In the genomic region with DNA sequence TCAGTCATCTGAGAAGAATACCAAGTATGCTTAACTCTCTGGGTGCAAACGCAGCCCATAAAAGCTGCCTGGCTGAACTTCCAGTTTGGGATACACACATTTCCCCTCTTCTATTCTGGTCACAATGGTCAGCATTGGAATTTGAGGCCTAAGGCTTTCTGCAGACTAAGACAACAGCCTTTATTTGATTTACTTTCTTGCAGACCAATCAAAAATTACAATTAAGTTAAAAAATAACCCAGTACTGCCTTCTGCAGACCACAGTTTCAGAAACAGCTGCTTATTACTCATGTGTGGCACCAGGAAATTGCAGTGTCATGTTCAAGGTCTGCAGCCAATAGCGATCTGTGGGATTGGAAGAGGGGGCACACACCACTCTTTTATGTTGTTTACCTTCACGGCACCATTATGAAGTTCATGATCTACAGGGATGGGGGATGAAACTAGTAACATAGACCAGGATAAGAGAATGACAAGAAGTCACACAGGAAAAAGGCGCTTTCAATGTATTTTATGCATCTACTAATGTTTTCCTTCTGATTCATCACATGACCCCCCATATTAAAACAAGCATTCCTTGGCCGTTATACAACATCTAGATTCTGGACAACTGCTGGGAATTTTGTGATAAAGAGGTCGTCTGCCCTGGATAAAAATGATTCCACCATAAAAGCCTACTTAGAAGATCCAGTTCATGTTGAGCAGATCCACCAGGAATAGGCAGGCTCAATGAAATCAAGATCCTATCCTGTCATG, we compare ENCODE assay signal across 20 mouse cellular contexts.
DNase-seq lines count a peak whose midpoint lies in the region; ATAC-seq and TF ChIP-seq lines count a peak whose summit lies in the region.
"Had no signal": no experiment of that assay in that cellular context is flagged by ENCODE, and none has a peak within 500 bp of the region (broad histone marks: within the 10 kb centered on the region; RNA-seq: fewer than 3 reads in every experiment).

No protein-coding gene starts in this region.

- H3K4me1 ChIP-seq in intestine, embryonic 16.5 days (ENCODE audit: control insufficient read depth, insufficient read depth, low read length) = peaks cover 16% of the 10 kb centered on the region
- H3K4me1 ChIP-seq in thymus, adult 2 months (replicated peaks; ENCODE audit: control insufficient read depth, insufficient read depth, low read length) = no peaks in the 10 kb centered on the region
- H3K4me1 ChIP-seq: forebrain, embryonic 15.5 days; hindbrain, embryonic 12.5 days; liver, embryonic 12.5 days; midbrain, embryonic 10.5 days; neural tube, embryonic 15.5 days had no signal

- whole genome bisulfite sequencing in intestine, embryonic 16.5 days = 52% methylated on average over 6 of the region's 6 CpGs
- 75% methylated on average over 6 of the region's 6 CpGs for WGBS in thymus, adult 2 months

- no peaks in the 10 kb centered on the region for H3K36me3 ChIP-seq in intestine, embryonic 16.5 days (ENCODE audit: control insufficient read depth, insufficient read depth, low read length)
- H3K36me3 ChIP-seq in thymus, adult 2 months (ENCODE audit: control insufficient read depth, insufficient read depth, low read length) = no peaks in the 10 kb centered on the region
- H3K36me3 ChIP-seq: forebrain, embryonic 15.5 days; heart, embryonic 15.5 days; hindbrain, embryonic 12.5 days; liver, embryonic 12.5 days; midbrain, embryonic 10.5 days; neural tube, embryonic 15.5 days had no signal

- ATAC-seq in intestine, embryonic 16.5 days = peak; percentile 63; the same call in 1 of the 2 replicates
- ATAC-seq: forebrain, embryonic 15.5 days; liver, embryonic 12.5 days had no signal

- no peak overlapping the region for H3K27ac ChIP-seq in intestine, embryonic 16.5 days (ENCODE audit: low read length)
- H3K27ac ChIP-seq in thymus, adult 2 months (ENCODE audit: control insufficient read depth, insufficient read depth, low read length) = no peak overlapping the region
- H3K27ac ChIP-seq: forebrain, embryonic 15.5 days; heart, embryonic 15.5 days; hindbrain, embryonic 12.5 days; liver, embryonic 12.5 days; midbrain, embryonic 10.5 days; neural tube, embryonic 15.5 days had no signal

- no peak overlapping the region for H3K4me2 ChIP-seq in intestine, embryonic 16.5 days (ENCODE audit: low read depth, low read length)
- H3K4me2 ChIP-seq: forebrain, embryonic 15.5 days; heart, embryonic 15.5 days; hindbrain, embryonic 12.5 days; liver, embryonic 12.5 days; lung, embryonic 14.5 days; neural tube, embryonic 15.5 days had no signal

- H3K27me3 ChIP-seq in intestine, embryonic 16.5 days (replicated peaks; ENCODE audit: control insufficient read depth, insufficient read depth, low read length) = no peaks in the 10 kb centered on the region
- H3K27me3 ChIP-seq in thymus, adult 2 months (ENCODE audit: control insufficient read depth, insufficient read depth, low read length) = no peaks in the 10 kb centered on the region
- H3K27me3 ChIP-seq: CH12.LX; forebrain, embryonic 15.5 days; heart, embryonic 15.5 days; hindbrain, embryonic 12.5 days; liver, embryonic 12.5 days; neural tube, embryonic 15.5 days had no signal

- H3K9me3 ChIP-seq in intestine, embryonic 16.5 days (ENCODE audit: control insufficient read depth, low read length) = no peaks in the 10 kb centered on the region
- H3K9me3 ChIP-seq: forebrain, embryonic 15.5 days; heart, embryonic 15.5 days; hindbrain, embryonic 12.5 days; liver, embryonic 12.5 days; midbrain, embryonic 10.5 days; neural tube, embryonic 15.5 days had no signal

- no peak overlapping the region for H3K4me3 ChIP-seq in intestine, embryonic 16.5 days (ENCODE audit: low read length)
- no peak overlapping the region for H3K4me3 ChIP-seq in thymus, adult 2 months (ENCODE audit: control insufficient read depth, insufficient read depth, low read length)
- H3K4me3 ChIP-seq: erythroblast, embryonic 14.5 days; forebrain, embryonic 15.5 days; heart, embryonic 15.5 days; hindbrain, embryonic 12.5 days; liver, embryonic 12.5 days; midbrain, embryonic 10.5 days; neural tube, embryonic 15.5 days had no signal

- TF ChIP-seq CTCF in thymus, adult 2 months (IDR thresholded peaks at IDR 0.05; ENCODE audit: borderline replicate concordance, control insufficient read depth, extremely low read depth, insufficient read depth, low read length, poor library complexity) = no peak

- no peak overlapping the region for H3K9ac ChIP-seq in intestine, embryonic 16.5 days (ENCODE audit: low read depth, low read length)
- H3K9ac ChIP-seq: forebrain, embryonic 15.5 days; heart, embryonic 15.5 days; hindbrain, embryonic 12.5 days; liver, embryonic 12.5 days; lung, embryonic 14.5 days; neural tube, embryonic 15.5 days had no signal

- DNase-seq in kidney, adult 18-20 months = peak; percentile 10
- no peak for DNase-seq in kidney, postnatal 25 days
- DNase-seq in MN1 (ENCODE audit: low spot score) = peak; percentile 21
- DNase-seq in kidney, postnatal 14 days = peak; percentile 52
- DNase-seq in thymus, adult 2 months = no peak
- no peak for DNase-seq in heart, adult 18-20 months
- DNase-seq: cerebellum, adult 9-11 months; lung, embryonic 14.5 days; lung, postnatal 4 days; right cerebral cortex, postnatal 25 days; thymus, postnatal 14 days had no signal

- no peak for TF ChIP-seq POLR2A in thymus, adult 2 months (IDR thresholded peaks at IDR 0.05; ENCODE audit: control insufficient read depth, extremely low read depth, insufficient read depth, low read length, poor library complexity)

Comparison
In these comparisons a context has a peak if more than half of its experiments do, and no peak if none do; other contexts are left out.
1. DNase-seq: peak in kidney, adult 18-20 months (single experiment), MN1 (single experiment) and kidney, postnatal 14 days (single experiment); none in kidney, postnatal 25 days (0 of 2), thymus, adult 2 months (single experiment) and heart, adult 18-20 months (0 of 2).